Mouse (Mus musculus): Measurements from ENCODE around the gene Zfp949. TPM values are rescaled to one million over a fixed set of nuclear protein-coding genes. Genes with fewer than 3 reads are reported as not detected.

Gene Zfp949
- total and polyA plus RNA-seq, 3 experiments = 5.2 to 9.3 (median 7.5) TPM

GRCm38 (mm10) chr9:88515546-88515945 is 32.3 kb upstream of the Zfp949 start:
- no peak for TF ChIP-seq BHLHE40 (IDR thresholded peaks at IDR 0.05; ENCODE audit: low read depth, low read length)
- no peak for TF ChIP-seq CTCF (conservative IDR thresholded peaks at IDR 0.05 in 1 of 2, IDR thresholded peaks at IDR 0.05 in 1 of 2; ENCODE audit: low read depth in 2 of 2, low read length in 2 of 2)
- no peak for TF ChIP-seq PAX5 (IDR thresholded peaks at IDR 0.05; ENCODE audit: low read length)
- TF ChIP-seq UBTF (IDR thresholded peaks at IDR 0.05; ENCODE audit: low read depth, low read length) = no peak
- no peak for TF ChIP-seq RAD21 (IDR thresholded peaks at IDR 0.05; ENCODE audit: low read depth, low read length)
- no peak for TF ChIP-seq POLR2AphosphoS2 (IDR thresholded peaks at IDR 0.05; ENCODE audit: low read depth, low read length)
- dilution Hi-C loops (cut with MboI; ENCODE audit: extremely low pct_ligation_motif_present, extremely low pct_unique_long_range_greater_than_20kb, low sequenced_read_pairs) = no loop called here
- DNase-seq (ENCODE audit: extremely low read depth) = no peak
- no peak overlapping the region for H3K27ac ChIP-seq (ENCODE audit: insufficient read depth, low read depth)
- no peaks in the 10 kb centered on the region for H3K79me2 ChIP-seq (replicated peaks; ENCODE audit: control insufficient read depth, extremely low read depth, insufficient read depth, poor library complexity, severe bottlenecking)
- H3K9ac ChIP-seq (ENCODE audit: insufficient read depth, low read depth) = no peak overlapping the region
- H3K36me3 ChIP-seq (replicated peaks in 1 of 2; ENCODE audit: control insufficient read depth in 1 of 2, insufficient read depth in 1 of 2, low read length in 1 of 2) = peaks cover 3 to 9% of the 10 kb centered on the region in 2 experiments
- peak overlapping the region; percentile 31; the same call in 1 of the 2 replicates for H3K4me2 ChIP-seq (ENCODE audit: insufficient read depth, low read depth, poor library complexity, severe bottlenecking)
- peaks cover 8 to 36% of the 10 kb centered on the region in 2 experiments for H3K4me1 ChIP-seq (ENCODE audit: control insufficient read depth in 1 of 2, insufficient read depth in 2 of 2)
- no peak overlapping the region for H3K4me3 ChIP-seq (replicated peaks in 1 of 3; ENCODE audit: low read depth in 2 of 3, low read length in 2 of 3, poor library complexity in 1 of 3)
- in situ Hi-C loops (cut with MboI; ENCODE audit: low pct_ligation_motif_present, low pct_unique_long_range_greater_than_20kb, low sequenced_read_pairs) = no loop called here
- H3K9me3 ChIP-seq (replicated peaks; ENCODE audit: low read length) = no peaks in the 10 kb centered on the region
- no peaks in the 10 kb centered on the region for H3K27me3 ChIP-seq (replicated peaks)

GRCm38 (mm10) chr9:88516361-88516995 is 31.3 kb upstream of the Zfp949 start:
- H3K9ac ChIP-seq (ENCODE audit: insufficient read depth, low read depth) = no peak overlapping the region
- peaks cover 8 to 42% of the 10 kb centered on the region in 2 experiments for H3K4me1 ChIP-seq (ENCODE audit: control insufficient read depth in 1 of 2, insufficient read depth in 2 of 2)
- peak overlapping the region; percentile 26; the same call in 1 of the 2 replicates for H3K4me2 ChIP-seq (ENCODE audit: insufficient read depth, low read depth, poor library complexity, severe bottlenecking)
- no peak overlapping the region for H3K4me3 ChIP-seq (replicated peaks in 1 of 3; ENCODE audit: low read depth in 2 of 3, low read length in 2 of 3, poor library complexity in 1 of 3)
- in situ Hi-C loops (cut with MboI; ENCODE audit: low pct_ligation_motif_present, low pct_unique_long_range_greater_than_20kb, low sequenced_read_pairs) = no loop called here
- no peaks in the 10 kb centered on the region for H3K9me3 ChIP-seq (replicated peaks; ENCODE audit: low read length)
- no peak for TF ChIP-seq SIN3A (IDR thresholded peaks at IDR 0.05; ENCODE audit: low read length)
- TF ChIP-seq MEF2A (IDR thresholded peaks at IDR 0.05; ENCODE audit: borderline replicate concordance, low read depth, low read length) = 0 out of 2 replicates have a peak, but pooled peaks have one; percentile 20
- TF ChIP-seq CHD2 (IDR thresholded peaks at IDR 0.05; ENCODE audit: low read length) = peak; percentile 79
- TF ChIP-seq JUN (IDR thresholded peaks at IDR 0.05; ENCODE audit: insufficient read depth, low read depth, low read length) = peak; percentile 70
- TF ChIP-seq CTCF (conservative IDR thresholded peaks at IDR 0.05 in 1 of 2, IDR thresholded peaks at IDR 0.05 in 1 of 2; ENCODE audit: low read depth in 2 of 2, low read length in 2 of 2) = no peak
- no peak for TF ChIP-seq BHLHE40 (IDR thresholded peaks at IDR 0.05; ENCODE audit: low read depth, low read length)
- no peak for TF ChIP-seq TBP (conservative IDR thresholded peaks at IDR 0.05; ENCODE audit: low read depth, low read length)
- no peak for TF ChIP-seq USF2 (conservative IDR thresholded peaks at IDR 0.05; ENCODE audit: low read depth, low read length)
- TF ChIP-seq EP300 (IDR thresholded peaks at IDR 0.05; ENCODE audit: low read length) = peak; percentile 82
- no peak for TF ChIP-seq PAX5 (IDR thresholded peaks at IDR 0.05; ENCODE audit: low read length)
- no peak for TF ChIP-seq POLR2AphosphoS2 (IDR thresholded peaks at IDR 0.05; ENCODE audit: low read depth, low read length)
- peak; percentile 12; the same call in 1 of the 2 replicates for TF ChIP-seq ETS1 (conservative IDR thresholded peaks at IDR 0.05; ENCODE audit: low read depth, low read length)
- no peak for TF ChIP-seq HCFC1 (IDR thresholded peaks at IDR 0.05; ENCODE audit: low read depth, low read length)
- TF ChIP-seq TCF12 (IDR thresholded peaks at IDR 0.05; ENCODE audit: low read depth, low read length) = peak; percentile 49; the same call in 1 of the 2 replicates
- TF ChIP-seq RAD21 (IDR thresholded peaks at IDR 0.05; ENCODE audit: low read depth, low read length) = no peak
- TF ChIP-seq MAZ (IDR thresholded peaks at IDR 0.05; ENCODE audit: low read depth, low read length) = 0 out of 2 replicates have a peak, but pooled peaks have one; percentile 21
- TF ChIP-seq IRF4 (IDR thresholded peaks at IDR 0.05; ENCODE audit: low read depth, low read length) = peak; percentile 95
- TF ChIP-seq KAT2A (IDR thresholded peaks at IDR 0.05; ENCODE audit: insufficient replicate concordance, low read length) = no peak
- peak; percentile 83 for TF ChIP-seq RCOR1 (conservative IDR thresholded peaks at IDR 0.05; ENCODE audit: low read depth, low read length)
- peak; percentile 66 for TF ChIP-seq JUND (conservative IDR thresholded peaks at IDR 0.05; ENCODE audit: low read depth, low read length)
- no peak for TF ChIP-seq ZC3H11A (IDR thresholded peaks at IDR 0.05; ENCODE audit: low read depth, low read length)
- TF ChIP-seq MAX (IDR thresholded peaks at IDR 0.05; ENCODE audit: low read length) = no peak
- TF ChIP-seq MAFK (IDR thresholded peaks at IDR 0.05; ENCODE audit: insufficient replicate concordance, low read length) = 0 out of 2 replicates have a peak, but pooled peaks have one; percentile 42
- TF ChIP-seq MXI1 (IDR thresholded peaks at IDR 0.05; ENCODE audit: low read depth, low read length) = peak; percentile 37; the same call in 1 of the 2 replicates
- peaks cover 6% of the 10 kb centered on the region for H3K79me2 ChIP-seq (replicated peaks; ENCODE audit: control insufficient read depth, extremely low read depth, insufficient read depth, poor library complexity, severe bottlenecking)
- DNase-seq (ENCODE audit: extremely low read depth) = peak; percentile 64
- H3K27me3 ChIP-seq (replicated peaks) = no peaks in the 10 kb centered on the region
- no peak overlapping the region for H3K27ac ChIP-seq (ENCODE audit: insufficient read depth, low read depth)
- peaks cover 3 to 18% of the 10 kb centered on the region in 2 experiments for H3K36me3 ChIP-seq (replicated peaks in 1 of 2; ENCODE audit: control insufficient read depth in 1 of 2, insufficient read depth in 1 of 2, low read length in 1 of 2)
- dilution Hi-C loops (cut with MboI; ENCODE audit: extremely low pct_ligation_motif_present, extremely low pct_unique_long_range_greater_than_20kb, low sequenced_read_pairs) = no loop called here
